Mouse (Mus musculus): ENCODE data around the gene Etv6.

Gene Etv6

DNA sequence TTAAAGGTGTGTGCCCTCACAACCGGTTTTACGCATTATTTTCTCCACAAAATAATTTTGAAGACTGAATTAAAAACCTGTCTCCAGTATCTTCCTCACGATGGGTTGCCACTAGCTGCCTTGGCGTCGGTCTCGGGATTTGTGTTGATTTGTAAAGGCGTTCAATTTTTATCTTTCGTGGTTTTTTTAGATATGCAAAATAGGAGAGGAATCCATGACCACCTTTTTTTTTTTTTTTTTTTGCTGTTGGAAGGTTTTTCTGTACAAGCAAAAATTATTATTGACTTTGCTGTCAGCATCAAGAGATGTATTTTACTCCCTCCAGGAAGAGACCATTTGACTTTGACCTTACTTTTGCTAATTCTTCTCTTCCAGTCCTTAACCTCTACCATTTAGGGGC lies 77.3 kb downstream of the Etv6 start:
- Histone ChIP-seq H3K4me1 (replicated peaks; ENCODE audit: low read depth, low read length) (no peaks in the 10 kb centered on the region), H3K4me3 (replicated peaks; ENCODE audit: low read length) (no peak overlapping the region), H3K27me3 (ENCODE audit: insufficient read depth, low read length) (no peaks in the 10 kb centered on the region), H3K36me3 (ENCODE audit: insufficient read depth, low read length) (peaks cover 15% of the 10 kb centered on the region; the same call in 1 of the 2 replicates), H3K9me3 (ENCODE audit: low read length) (0 out of 2 replicates have a peak, but pooled peaks cover 10% of the 10 kb centered on the region)
- TF ChIP-seq NANOG (IDR thresholded peaks at IDR 0.05; ENCODE audit: borderline replicate concordance, low read length), result no peak
- no peak for TF ChIP-seq POU5F1 (IDR thresholded peaks at IDR 0.05; ENCODE audit: borderline replicate concordance, low read length)
- no peak for TF ChIP-seq CTCF (conservative IDR thresholded peaks at IDR 0.05; ENCODE audit: low read length)

DNA sequence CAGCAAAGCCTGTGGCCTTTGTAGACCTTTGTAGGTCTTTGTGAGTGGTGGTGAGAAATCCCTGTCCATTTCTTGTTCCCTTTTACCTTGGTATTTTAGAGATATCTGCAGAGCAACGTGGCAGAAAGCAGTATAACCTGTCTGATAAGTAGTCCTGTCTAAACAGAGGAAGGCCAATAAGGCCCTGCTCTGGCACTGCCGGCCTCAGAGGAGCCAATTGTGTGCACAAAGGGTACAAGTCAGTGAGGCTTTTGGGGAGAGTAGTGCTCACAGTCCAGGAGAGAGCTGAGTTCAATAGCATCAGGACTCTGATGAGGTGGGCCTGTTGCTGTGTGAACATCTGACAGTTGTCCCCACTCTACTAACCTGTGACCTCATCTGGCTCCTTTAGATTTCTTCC lies 77.7 kb downstream of the Etv6 start:
- Histone ChIP-seq H3K27me3 (ENCODE audit: insufficient read depth, low read length) (no peaks in the 10 kb centered on the region), H3K9me3 (ENCODE audit: low read length) (0 out of 2 replicates have a peak, but pooled peaks cover 10% of the 10 kb centered on the region), H3K4me1 (replicated peaks; ENCODE audit: low read depth, low read length) (no peaks in the 10 kb centered on the region), H3K36me3 (ENCODE audit: insufficient read depth, low read length) (peaks cover 15% of the 10 kb centered on the region; the same call in 1 of the 2 replicates), H3K4me3 (replicated peaks; ENCODE audit: low read length) (no peak overlapping the region)
- TF ChIP-seq CTCF (conservative IDR thresholded peaks at IDR 0.05; ENCODE audit: low read length) (no peak), NANOG (IDR thresholded peaks at IDR 0.05; ENCODE audit: borderline replicate concordance, low read length) (no peak), POU5F1 (IDR thresholded peaks at IDR 0.05; ENCODE audit: borderline replicate concordance, low read length) (no peak)

DNA sequence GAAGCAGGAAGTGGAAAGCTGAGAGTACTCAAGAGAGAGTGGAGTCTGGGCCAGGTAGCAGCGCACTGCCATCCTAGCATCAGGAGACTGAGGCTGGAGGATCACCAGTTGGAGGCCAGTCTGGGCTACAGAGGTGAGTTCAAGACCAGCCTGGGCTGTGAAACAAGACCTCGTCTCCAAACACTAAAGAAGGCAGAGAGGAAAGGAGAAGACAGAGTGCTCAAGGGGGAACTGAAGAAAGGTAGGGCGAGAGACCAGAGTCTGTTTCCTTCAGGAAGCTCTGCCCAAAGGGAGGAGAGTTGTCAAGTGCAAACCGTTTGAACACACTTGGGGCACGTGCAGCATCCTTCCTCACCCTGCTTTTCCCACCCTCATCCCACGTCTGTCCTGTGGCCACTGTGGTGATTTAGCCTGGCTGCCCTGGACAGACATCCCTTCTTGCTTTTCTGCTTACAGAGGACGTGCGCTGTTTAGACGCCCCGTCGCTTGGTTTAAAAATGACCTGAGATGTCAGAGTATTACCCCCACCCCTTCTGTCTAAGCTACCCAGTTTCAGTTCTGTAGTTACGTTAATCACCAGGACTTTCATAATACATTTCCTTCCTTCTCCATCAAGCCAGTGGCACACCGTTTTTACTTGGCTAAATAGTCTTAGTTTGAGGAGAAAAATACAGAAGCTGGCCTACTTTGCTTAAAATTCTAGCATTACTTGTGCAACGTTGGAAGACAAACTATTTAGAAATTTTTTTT lies 79.9 kb downstream of the Etv6 start:
- Histone ChIP-seq H3K4me1 (replicated peaks; ENCODE audit: low read depth, low read length) (peaks cover 12% of the 10 kb centered on the region), H3K36me3 (ENCODE audit: insufficient read depth, low read length) (peaks cover 7% of the 10 kb centered on the region; the same call in 1 of the 2 replicates), H3K4me3 (replicated peaks; ENCODE audit: low read length) (no peak overlapping the region), H3K9me3 (ENCODE audit: low read length) (no peaks in the 10 kb centered on the region), H3K27me3 (ENCODE audit: insufficient read depth, low read length) (no peaks in the 10 kb centered on the region)
- TF ChIP-seq NANOG (IDR thresholded peaks at IDR 0.05; ENCODE audit: borderline replicate concordance, low read length) (no peak), CTCF (conservative IDR thresholded peaks at IDR 0.05; ENCODE audit: low read length) (no peak), POU5F1 (IDR thresholded peaks at IDR 0.05; ENCODE audit: borderline replicate concordance, low read length) (no peak)

DNA sequence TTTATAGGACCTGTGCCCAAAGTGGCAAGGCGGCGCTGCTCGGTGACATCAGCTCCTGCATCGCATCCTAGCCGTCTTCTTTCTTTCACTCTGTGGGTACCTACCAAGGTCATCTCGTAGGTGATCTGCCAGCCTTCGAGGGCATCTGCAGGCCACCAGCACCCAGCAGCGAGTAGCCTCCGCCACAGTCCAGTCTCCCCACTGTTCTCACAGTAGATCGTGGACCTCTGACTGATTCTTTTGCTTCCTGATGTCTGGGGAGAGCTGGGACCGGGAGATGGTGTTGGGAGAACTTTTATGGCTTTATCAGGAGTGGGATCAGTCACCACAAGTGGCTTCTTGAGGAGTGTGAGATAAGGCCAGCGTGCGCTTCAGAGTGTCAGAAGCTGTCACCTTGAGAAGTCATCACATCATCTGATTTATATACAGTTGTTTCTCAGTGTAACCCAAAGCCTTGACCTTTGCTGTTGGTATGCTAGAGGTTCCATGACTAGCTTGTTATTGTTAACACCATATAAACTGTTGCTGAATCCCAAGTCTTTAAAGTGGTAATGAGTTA lies 82.0 kb downstream of the Etv6 start:
- Histone ChIP-seq H3K36me3 (ENCODE audit: insufficient read depth, low read length) (peaks cover 7% of the 10 kb centered on the region; the same call in 1 of the 2 replicates), H3K4me3 (replicated peaks; ENCODE audit: low read length) (no peak overlapping the region), H3K4me1 (replicated peaks; ENCODE audit: low read depth, low read length) (peaks cover 28% of the 10 kb centered on the region), H3K27me3 (ENCODE audit: insufficient read depth, low read length) (no peaks in the 10 kb centered on the region), H3K9me3 (ENCODE audit: low read length) (no peaks in the 10 kb centered on the region)
- TF ChIP-seq CTCF (conservative IDR thresholded peaks at IDR 0.05; ENCODE audit: low read length) (no peak), NANOG (IDR thresholded peaks at IDR 0.05; ENCODE audit: borderline replicate concordance, low read length) (no peak), POU5F1 (IDR thresholded peaks at IDR 0.05; ENCODE audit: borderline replicate concordance, low read length) (no peak)

DNA sequence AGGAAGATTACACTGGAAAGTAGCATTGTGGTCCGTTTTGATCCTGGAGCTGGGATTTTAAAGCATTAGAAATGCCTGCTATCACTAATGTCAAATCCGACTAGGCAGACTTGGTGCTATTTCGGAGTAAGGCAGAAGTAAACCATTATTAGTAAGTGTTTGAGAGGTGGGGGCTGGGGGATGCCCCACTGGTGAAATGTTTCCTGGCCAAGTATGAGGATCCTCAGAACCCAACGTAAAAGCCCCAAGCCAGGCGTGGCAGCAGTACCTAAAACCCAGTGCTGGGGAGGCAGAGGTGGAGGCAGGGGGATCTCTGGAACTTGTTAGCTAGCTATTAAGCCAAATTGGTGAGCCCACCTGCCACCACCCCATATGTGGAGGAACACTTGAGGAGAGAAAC lies 83.0 kb downstream of the Etv6 start:
- Histone ChIP-seq H3K36me3 (ENCODE audit: insufficient read depth, low read length) (peaks cover 6% of the 10 kb centered on the region; the same call in 1 of the 2 replicates), H3K4me3 (replicated peaks; ENCODE audit: low read length) (no peak overlapping the region), H3K9me3 (ENCODE audit: low read length) (no peaks in the 10 kb centered on the region), H3K4me1 (replicated peaks; ENCODE audit: low read depth, low read length) (peaks cover 33% of the 10 kb centered on the region), H3K27me3 (ENCODE audit: insufficient read depth, low read length) (no peaks in the 10 kb centered on the region)
- TF ChIP-seq NANOG (IDR thresholded peaks at IDR 0.05; ENCODE audit: borderline replicate concordance, low read length) (no peak), CTCF (conservative IDR thresholded peaks at IDR 0.05; ENCODE audit: low read length) (no peak), POU5F1 (IDR thresholded peaks at IDR 0.05; ENCODE audit: borderline replicate concordance, low read length) (no peak)

DNA sequence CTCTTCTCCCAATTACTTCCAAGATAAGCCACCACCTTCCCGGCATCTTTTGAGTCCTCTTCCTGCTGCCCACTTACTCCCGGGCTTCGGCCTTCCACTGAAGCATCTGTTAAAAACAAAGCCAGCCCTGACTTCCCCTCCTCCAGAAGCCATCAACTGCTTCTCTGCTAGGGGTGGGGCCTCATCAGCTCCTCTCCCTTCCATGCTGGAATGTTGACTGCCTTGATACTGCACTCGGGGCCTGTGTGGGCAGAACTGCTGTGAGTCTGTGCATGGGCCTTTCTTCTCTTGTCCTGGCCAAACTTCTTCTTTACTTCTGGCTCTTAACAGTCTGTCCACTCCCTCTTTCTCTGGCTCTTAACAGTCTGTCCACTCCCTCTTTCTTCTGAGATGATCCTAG lies 83.6 kb downstream of the Etv6 start:
- H3K9me3 ChIP-seq (ENCODE audit: low read length), result no peaks in the 10 kb centered on the region
- TF ChIP-seq POU5F1 (IDR thresholded peaks at IDR 0.05; ENCODE audit: borderline replicate concordance, low read length) (no peak), NANOG (IDR thresholded peaks at IDR 0.05; ENCODE audit: borderline replicate concordance, low read length) (no peak), CTCF (conservative IDR thresholded peaks at IDR 0.05; ENCODE audit: low read length) (no peak)
- peaks cover 4% of the 10 kb centered on the region; the same call in 1 of the 2 replicates for H3K36me3 ChIP-seq (ENCODE audit: insufficient read depth, low read length)
- H3K4me1 ChIP-seq (replicated peaks; ENCODE audit: low read depth, low read length), result peaks cover 38% of the 10 kb centered on the region
- H3K4me3 ChIP-seq (replicated peaks; ENCODE audit: low read length), result no peak overlapping the region
- H3K27me3 ChIP-seq (ENCODE audit: insufficient read depth, low read length), result no peaks in the 10 kb centered on the region

DNA sequence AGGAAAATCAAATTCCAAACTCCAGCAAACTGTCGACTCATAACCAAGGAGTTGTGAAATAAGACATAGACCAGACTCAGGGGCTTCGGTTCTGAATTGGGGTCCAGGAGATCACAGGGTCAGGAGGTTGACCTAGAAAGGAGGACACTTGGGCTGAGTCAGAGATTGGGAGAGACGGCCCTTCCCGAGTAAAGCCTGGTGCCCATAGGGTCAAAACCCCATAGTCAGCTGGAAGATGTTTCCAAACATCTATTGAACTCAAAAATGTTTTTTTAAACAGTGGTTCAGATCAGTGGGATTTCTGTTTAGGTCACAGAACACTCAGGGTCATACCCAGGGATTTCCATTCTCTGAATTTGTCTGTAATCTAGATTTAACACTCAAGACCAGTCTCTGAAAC lies 84.7 kb downstream of the Etv6 start:
- H3K36me3 ChIP-seq (ENCODE audit: insufficient read depth, low read length), result peaks cover 1% of the 10 kb centered on the region; the same call in 1 of the 2 replicates
- H3K9me3 ChIP-seq (ENCODE audit: low read length), result no peaks in the 10 kb centered on the region
- no peak for TF ChIP-seq CTCF (conservative IDR thresholded peaks at IDR 0.05; ENCODE audit: low read length)
- TF ChIP-seq NANOG (IDR thresholded peaks at IDR 0.05; ENCODE audit: borderline replicate concordance, low read length), result no peak
- no peak for TF ChIP-seq POU5F1 (IDR thresholded peaks at IDR 0.05; ENCODE audit: borderline replicate concordance, low read length)
- H3K27me3 ChIP-seq (ENCODE audit: insufficient read depth, low read length), result no peaks in the 10 kb centered on the region
- peaks cover 49% of the 10 kb centered on the region for H3K4me1 ChIP-seq (replicated peaks; ENCODE audit: low read depth, low read length)
- no peak overlapping the region for H3K4me3 ChIP-seq (replicated peaks; ENCODE audit: low read length)

DNA sequence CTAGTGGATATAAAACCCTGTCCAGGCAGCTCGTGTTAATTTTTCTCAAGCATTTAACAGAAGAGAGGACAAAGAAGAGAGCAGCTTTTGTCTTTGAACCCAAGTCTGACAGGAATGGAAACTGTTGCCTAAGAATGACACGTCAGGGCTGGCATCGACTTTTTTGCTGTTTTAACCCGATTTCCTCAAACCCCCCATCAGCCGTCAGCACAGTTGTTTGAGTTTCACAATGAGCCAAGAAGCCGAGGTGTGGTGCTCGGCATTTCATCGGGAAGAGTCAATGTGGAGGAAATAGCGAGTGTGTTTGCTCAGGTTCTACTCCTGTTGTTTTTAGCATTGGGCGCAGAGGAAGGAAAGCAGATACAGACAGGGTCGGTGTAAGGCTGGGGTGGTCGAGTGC lies 85.2 kb downstream of the Etv6 start:
- no peak overlapping the region for H3K4me3 ChIP-seq (replicated peaks; ENCODE audit: low read length)
- peaks cover 50% of the 10 kb centered on the region for H3K4me1 ChIP-seq (replicated peaks; ENCODE audit: low read depth, low read length)
- TF ChIP-seq NANOG (IDR thresholded peaks at IDR 0.05; ENCODE audit: borderline replicate concordance, low read length) (no peak), CTCF (conservative IDR thresholded peaks at IDR 0.05; ENCODE audit: low read length) (no peak), POU5F1 (IDR thresholded peaks at IDR 0.05; ENCODE audit: borderline replicate concordance, low read length) (no peak)
- H3K27me3 ChIP-seq (ENCODE audit: insufficient read depth, low read length), result no peaks in the 10 kb centered on the region
- H3K9me3 ChIP-seq (ENCODE audit: low read length), result no peaks in the 10 kb centered on the region
- H3K36me3 ChIP-seq (ENCODE audit: insufficient read depth, low read length), result no peaks in the 10 kb centered on the region
